Mouse (Mus musculus): ENCODE data around the gene Serpinb6d. TPM values are rescaled to one million over a fixed set of nuclear protein-coding genes. Genes with fewer than 3 reads are reported as not detected.

The Serpinb6d gene
- not detected in 2 replicates for polyA plus RNA-seq (2014; fragmentation: Nextera tagmentation; extraction: Ambion mirVana)

- H3K4me3 ChIP-seq (ENCODE audit: low read depth, low read length), result no peak within 1 kb of the TSS
- WGBS, result 76% methylated on average over 1 of the region's 1 CpGs
- H3K27ac ChIP-seq (ENCODE audit: low read depth, low read length), result no peak within 1 kb of the TSS
- no peak for ATAC-seq (replicated peaks; ENCODE audit: low FRiP score)
- no peak within 1 kb of the TSS for H3K9ac ChIP-seq (ENCODE audit: low read length)
- H3K27me3 ChIP-seq (ENCODE audit: control insufficient read depth, insufficient read depth, low read length), result no peaks in the 10 kb centered on the region
- no peak within 1 kb of the TSS for H3K4me2 ChIP-seq (ENCODE audit: low read depth, low read length, severe bottlenecking)
- H3K9me3 ChIP-seq (ENCODE audit: control insufficient read depth, low read length), result peaks cover 3% of the 10 kb centered on the region; the same call in 1 of the 2 replicates
- H3K4me1 ChIP-seq (replicated peaks; ENCODE audit: control insufficient read depth, insufficient read depth, low read length), result no peaks in the 10 kb centered on the region
- no peaks in the 10 kb centered on the region for H3K36me3 ChIP-seq (ENCODE audit: control insufficient read depth, insufficient read depth, low read length)
- DNase-seq (ENCODE audit: low spot score), result no peak
Observed at GRCm38 (mm10) chr13:33661105-33661504, at the start of gene Serpinb6d. Serpinb6d (plus strand) TSS chr13:33661405.

- H3K9ac ChIP-seq (ENCODE audit: low read length), result no peak overlapping the region
- ATAC-seq (replicated peaks; ENCODE audit: low FRiP score) (no peak), DNase-seq (ENCODE audit: low spot score) (no peak)
- no peaks in the 10 kb centered on the region for H3K36me3 ChIP-seq (ENCODE audit: control insufficient read depth, insufficient read depth, low read length)
- WGBS, result 92% methylated on average over 2 of the region's 2 CpGs
- no peak overlapping the region for H3K4me2 ChIP-seq (ENCODE audit: low read depth, low read length, severe bottlenecking)
- no peaks in the 10 kb centered on the region for H3K4me1 ChIP-seq (replicated peaks; ENCODE audit: control insufficient read depth, insufficient read depth, low read length)
- no peak overlapping the region for H3K27ac ChIP-seq (ENCODE audit: low read depth, low read length)
- H3K27me3 ChIP-seq (ENCODE audit: control insufficient read depth, insufficient read depth, low read length), result no peaks in the 10 kb centered on the region
- H3K4me3 ChIP-seq (ENCODE audit: low read depth, low read length), result no peak overlapping the region
- H3K9me3 ChIP-seq (ENCODE audit: control insufficient read depth, low read length), result peaks cover 9% of the 10 kb centered on the region; the same call in 1 of the 2 replicates
Observed at GRCm38 (mm10) chr13:33622921-33623320, 38.3 kb upstream of the Serpinb6d start.

GRCm38 (mm10) chr13:33642540-33642939, 18.7 kb upstream of the Serpinb6d start:
- Histone ChIP-seq H3K27me3 (ENCODE audit: control insufficient read depth, insufficient read depth, low read length) (no peaks in the 10 kb centered on the region), H3K4me1 (replicated peaks; ENCODE audit: control insufficient read depth, insufficient read depth, low read length) (no peaks in the 10 kb centered on the region), H3K9me3 (ENCODE audit: control insufficient read depth, low read length) (peaks cover 5% of the 10 kb centered on the region; the same call in 1 of the 2 replicates), H3K36me3 (ENCODE audit: control insufficient read depth, insufficient read depth, low read length) (no peaks in the 10 kb centered on the region), H3K27ac (ENCODE audit: low read depth, low read length) (no peak overlapping the region), H3K4me3 (ENCODE audit: low read depth, low read length) (no peak overlapping the region), H3K9ac (ENCODE audit: low read length) (no peak overlapping the region), H3K4me2 (ENCODE audit: low read depth, low read length, severe bottlenecking) (no peak overlapping the region)
- DNase-seq (ENCODE audit: low spot score) (no peak), ATAC-seq (replicated peaks; ENCODE audit: low FRiP score) (no peak)
- 82% methylated on average over 2 of the region's 2 CpGs for WGBS

- no peak overlapping the region for H3K9ac ChIP-seq (ENCODE audit: low read length)
- no peaks in the 10 kb centered on the region for H3K4me1 ChIP-seq (replicated peaks; ENCODE audit: control insufficient read depth, insufficient read depth, low read length)
- ATAC-seq (replicated peaks; ENCODE audit: low FRiP score) (no peak), DNase-seq (ENCODE audit: low spot score) (no peak)
- no peaks in the 10 kb centered on the region for H3K27me3 ChIP-seq (ENCODE audit: control insufficient read depth, insufficient read depth, low read length)
- no peak overlapping the region for H3K4me2 ChIP-seq (ENCODE audit: low read depth, low read length, severe bottlenecking)
- H3K36me3 ChIP-seq (ENCODE audit: control insufficient read depth, insufficient read depth, low read length), result no peaks in the 10 kb centered on the region
- no peak overlapping the region for H3K27ac ChIP-seq (ENCODE audit: low read depth, low read length)
- H3K9me3 ChIP-seq (ENCODE audit: control insufficient read depth, low read length), result no peaks in the 10 kb centered on the region; the same call in 1 of the 2 replicates
- H3K4me3 ChIP-seq (ENCODE audit: low read depth, low read length), result no peak overlapping the region
Observed at GRCm38 (mm10) chr13:33662550-33662949, 1.3 kb downstream of the Serpinb6d start.

- no peaks in the 10 kb centered on the region for H3K36me3 ChIP-seq (ENCODE audit: control insufficient read depth, insufficient read depth, low read length)
- no peak for ATAC-seq (replicated peaks; ENCODE audit: low FRiP score)
- no peak for DNase-seq (ENCODE audit: low spot score)
- H3K4me3 ChIP-seq (ENCODE audit: low read depth, low read length), result no peak overlapping the region
- no peaks in the 10 kb centered on the region for H3K4me1 ChIP-seq (replicated peaks; ENCODE audit: control insufficient read depth, insufficient read depth, low read length)
- 75% methylated on average over 2 of the region's 2 CpGs for WGBS
- H3K4me2 ChIP-seq (ENCODE audit: low read depth, low read length, severe bottlenecking), result no peak overlapping the region
- H3K9ac ChIP-seq (ENCODE audit: low read length), result no peak overlapping the region
- peaks cover 7% of the 10 kb centered on the region for H3K9me3 ChIP-seq (ENCODE audit: control insufficient read depth, low read length)
- no peaks in the 10 kb centered on the region for H3K27me3 ChIP-seq (ENCODE audit: control insufficient read depth, insufficient read depth, low read length)
- H3K27ac ChIP-seq (ENCODE audit: low read depth, low read length), result no peak overlapping the region
Observed at GRCm38 (mm10) chr13:33720296-33720695, 59.1 kb downstream of the Serpinb6d start.

Other genes with a start within 250 kb of the Serpinb6d start
- gene Serpinb9g, start 176.6 kb upstream of the Serpinb6d start, polyA plus RNA-seq (2014; fragmentation: Nextera tagmentation; extraction: Ambion mirVana), result not detected in 2 replicates
- not detected in 2 replicates for gene Serpinb6e, start 182.0 kb downstream of the Serpinb6d start, polyA plus RNA-seq (2014; fragmentation: Nextera tagmentation; extraction: Ambion mirVana)
- gene Serpinb6c, start 244.3 kb downstream of the Serpinb6d start, polyA plus RNA-seq (2014; fragmentation: Nextera tagmentation; extraction: Ambion mirVana), result 0.29 TPM in 1 of 2 replicates, not detected in the other